Mouse (Mus musculus): ENCODE measurements around the gene Acod1. TPM values are rescaled to one million over a fixed set of nuclear protein-coding genes. Genes with fewer than 3 reads are reported as not detected.

Gene Acod1
- total RNA-seq, 2 experiments from 2014 or later: not detected

- DNase-seq: no peak
These were observed 55.5 kb downstream of the Acod1 start for GRCm38 (mm10) chr14:103102246-103102645.

GRCm38 (mm10) chr14:103102731-103103335, 56.1 kb downstream of the Acod1 start:
- DNase-seq: no peak

Other genes starting within 250 kb of the Acod1 start
- 10 to 100 TPM; 32.5 to 43.8 TPM for gene Kctd12, start 64.3 kb upstream of the Acod1 start, total RNA-seq (2021)
- 10 to 100 TPM; 25.1 to 34.5 TPM for gene Cln5, start 23.2 kb downstream of the Acod1 start, total RNA-seq (2021)
- gene Fbxl3, start 52.6 kb downstream of the Acod1 start, total RNA-seq (2021): 10 to 100 TPM; 73.4 to 75.6 TPM